Mouse (Mus musculus) stomach, embryonic 14.5 days (tissue): ENCODE results near the gene Rilpl1. TPM values are rescaled to one million over a fixed set of nuclear protein-coding genes. Genes with fewer than 3 reads are reported as not detected.

Source experiments
- ATAC-seq: fragments of 200-750 bp; cut with Nextera tagmentation; 2 replicates; pipeline ENCODE4 v1.8.0; 2017; ENCODE audit warnings: low read depth, moderate TSS enrichment; ENCODE audit not compliant: insufficient number of reproducible peaks, insufficient read depth, low FRiP score
- H3K27ac ChIP-seq: fragments of 300-500 bp; sonication (generic); 2 replicates; pipeline ENCODE4 v1.5.1; 2014; ENCODE audit warnings: mild to moderate bottlenecking, low read length, moderate library complexity, mixed read lengths
- H3K27me3 ChIP-seq: fragments of 300-500 bp; sonication (generic); 2 replicates; pipeline ENCODE4 v1.6.1; 2014; ENCODE audit warnings: low read length, control low read depth, mixed read lengths; ENCODE audit not compliant: control insufficient read depth, insufficient read depth
- H3K36me3 ChIP-seq: fragments of 300-500 bp; sonication (generic); 2 replicates; pipeline ENCODE4 v1.6.1; 2014; ENCODE audit warnings: mild to moderate bottlenecking, control low read depth, low read length, moderate library complexity, mixed read lengths; ENCODE audit not compliant: control insufficient read depth, insufficient read depth
- H3K4me1 ChIP-seq: fragments of 300-500 bp; sonication (generic); 2 replicates; pipeline ENCODE4 v1.6.1; 2014; ENCODE audit warnings: low read length, control low read depth, mixed read lengths; ENCODE audit not compliant: control insufficient read depth, insufficient read depth
- H3K4me2 ChIP-seq: fragments of 300-500 bp; sonication (generic); replicated peaks from 2 replicates; pipeline ENCODE4 v1.6.1; 2014; ENCODE audit warnings: low read depth, low read length, control low read depth
- H3K4me3 ChIP-seq: fragments of 300-500 bp; sonication (generic); 2 replicates; pipeline ENCODE4 v1.5.1; 2014; ENCODE audit warnings: low read depth, low read length, control low read depth
- H3K9ac ChIP-seq: fragments of 300-500 bp; sonication (generic); replicated peaks from 2 replicates; pipeline ENCODE4 v1.6.1; 2014; ENCODE audit warnings: low read depth, mild to moderate bottlenecking, control low read depth, low read length, moderate library complexity, mixed read lengths
- H3K9me3 ChIP-seq: fragments of 300-500 bp; sonication (generic); 2 replicates; pipeline ENCODE4 v1.6.1; 2016; ENCODE audit warnings: low read depth, low read length, control low read depth; ENCODE audit not compliant: control insufficient read depth
- WGBS: fragments of 180-500 bp; shearing (Covaris S2); extraction: QIAGEN DNeasy Blood & Tissue Kit; methylation state at CpG from one replicate; pipeline ENCODE4 v1.1.7; 2014; 5-methylcytosine and 5-hydroxymethylcytosine counted together
- polyA plus RNA-seq: library from polyadenylated mRNA; unstranded; fragments of >200 nt; fragmentation: Nextera tagmentation; extraction: Ambion mirVana; gene quantifications from 2 replicates; pipeline ENCODE4 v1.2.1, GENCODE M21; 2014

The Rilpl1 gene
- polyA plus RNA-seq, 1 experiment from 2014 or later: 16.8 TPM

GRCm38 (mm10) chr5:124496614-124497514 is 34.3 kb downstream of the Rilpl1 start:
- Histone ChIP-seq H3K9me3 (no peaks in the 10 kb centered on the region), H3K4me3 (no peak overlapping the region), H3K4me2 (no peak overlapping the region), H3K27me3 (no peaks in the 10 kb centered on the region), H3K27ac (peak overlapping the region; percentile 58), H3K4me1 (no peaks in the 10 kb centered on the region), H3K36me3 (peaks cover 41% of the 10 kb centered on the region), H3K9ac (no peak overlapping the region)
- 54% methylated on average over 15 of the region's 15 CpGs for WGBS
- ATAC-seq: peak; percentile 44; the same call in 1 of the 2 replicates

DNA sequence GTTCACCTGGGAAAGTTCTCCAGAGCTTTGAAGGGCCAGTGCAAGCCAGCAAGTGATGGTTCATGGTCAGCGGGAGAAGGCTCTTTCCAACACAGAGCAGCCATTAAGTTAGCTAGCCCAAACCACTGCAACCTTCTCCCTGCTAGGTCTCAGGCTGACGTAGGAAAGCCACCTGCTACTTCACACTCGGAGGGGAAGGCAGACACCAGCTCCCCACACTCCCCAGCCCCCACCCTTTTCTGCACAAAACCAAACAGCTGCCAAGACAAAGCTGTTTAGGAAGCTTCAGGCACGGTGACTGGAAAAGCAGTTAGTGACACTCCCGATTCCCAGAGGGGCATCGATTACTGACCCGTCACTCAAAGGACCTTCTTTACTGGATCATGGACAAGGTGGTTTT is 35.6 kb downstream of the Rilpl1 start:
- Histone ChIP-seq H3K27me3 (no peaks in the 10 kb centered on the region), H3K36me3 (peaks cover 40% of the 10 kb centered on the region), H3K9me3 (no peaks in the 10 kb centered on the region), H3K9ac (no peak overlapping the region), H3K4me3 (no peak overlapping the region), H3K4me2 (no peak overlapping the region), H3K4me1 (no peaks in the 10 kb centered on the region), H3K27ac (no peak overlapping the region)
- WGBS: 67% methylated on average over 7 of the region's 7 CpGs
- ATAC-seq: no peak

GRCm38 (mm10) chr5:124493455-124493854 is 37.7 kb downstream of the Rilpl1 start:
- no peaks in the 10 kb centered on the region for H3K9me3 ChIP-seq
- H3K9ac ChIP-seq: no peak overlapping the region
- no peak for ATAC-seq
- no peak overlapping the region for H3K27ac ChIP-seq
- H3K4me3 ChIP-seq: no peak overlapping the region
- peaks cover 38% of the 10 kb centered on the region for H3K36me3 ChIP-seq
- no peaks in the 10 kb centered on the region for H3K4me1 ChIP-seq
- H3K4me2 ChIP-seq: no peak overlapping the region
- no peaks in the 10 kb centered on the region for H3K27me3 ChIP-seq
- WGBS: 83% methylated on average over 11 of the region's 11 CpGs

DNA sequence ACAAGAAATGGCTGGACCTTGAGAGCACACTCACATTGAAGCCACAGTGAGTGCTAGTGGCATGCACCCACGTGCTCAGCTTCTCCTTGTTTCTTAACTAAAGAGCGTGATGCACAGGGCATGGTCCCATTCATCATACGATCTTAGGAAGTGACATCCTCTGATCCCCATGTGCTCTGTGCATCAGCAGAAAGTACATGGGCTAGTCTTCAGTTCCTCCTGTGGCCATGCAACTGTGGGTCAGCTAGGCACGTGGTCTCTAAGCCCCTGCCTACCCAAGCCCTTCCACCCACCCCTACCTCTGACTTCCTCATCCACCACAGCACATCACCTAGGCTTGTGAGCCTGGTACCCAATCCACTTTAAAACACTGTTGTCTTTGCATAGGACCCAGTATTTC is 38.6 kb downstream of the Rilpl1 start:
- Histone ChIP-seq H3K27me3 (no peaks in the 10 kb centered on the region), H3K4me1 (no peaks in the 10 kb centered on the region), H3K9ac (no peak overlapping the region), H3K27ac (no peak overlapping the region), H3K4me2 (no peak overlapping the region), H3K9me3 (no peaks in the 10 kb centered on the region), H3K4me3 (no peak overlapping the region), H3K36me3 (peaks cover 38% of the 10 kb centered on the region)
- 81% methylated on average over 4 of the region's 4 CpGs for WGBS
- ATAC-seq: no peak

- no peak for ATAC-seq
Measured at GRCm38 (mm10) chr5:124491732-124492131, 39.5 kb downstream of the Rilpl1 start.

DNA sequence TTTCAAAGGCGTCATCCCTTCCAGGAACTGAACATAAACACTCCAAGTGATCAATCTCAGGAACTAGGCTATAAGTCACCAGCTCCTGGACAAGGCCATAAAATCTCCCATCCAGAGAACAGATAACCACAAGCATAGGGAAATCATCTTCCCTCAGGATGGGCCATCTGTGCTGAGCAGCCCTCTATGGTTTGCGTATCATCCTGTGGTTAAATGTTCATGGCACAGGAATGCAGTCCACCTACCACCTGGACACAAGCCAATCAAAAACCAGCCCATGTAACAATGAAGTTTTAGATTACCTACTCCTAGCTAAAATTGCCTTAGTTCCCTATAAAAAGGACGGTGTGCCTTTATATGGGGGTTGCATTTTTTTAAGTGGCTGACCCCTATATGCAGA is 42.3 kb downstream of the Rilpl1 start:
- no peak overlapping the region for H3K4me2 ChIP-seq

More at GRCm38 (mm10) chr5:124491732-124492131, 39.5 kb downstream of the Rilpl1 start:
- Histone ChIP-seq H3K27me3 (no peaks in the 10 kb centered on the region), H3K9ac (no peak overlapping the region), H3K4me3 (no peak overlapping the region), H3K4me1 (no peaks in the 10 kb centered on the region), H3K36me3 (peaks cover 38% of the 10 kb centered on the region), H3K9me3 (no peaks in the 10 kb centered on the region), H3K4me2 (no peak overlapping the region), H3K27ac (peak overlapping the region; percentile 58; the same call in 1 of the 2 replicates)
- WGBS: 37% methylated on average over 4 of the region's 4 CpGs

DNA sequence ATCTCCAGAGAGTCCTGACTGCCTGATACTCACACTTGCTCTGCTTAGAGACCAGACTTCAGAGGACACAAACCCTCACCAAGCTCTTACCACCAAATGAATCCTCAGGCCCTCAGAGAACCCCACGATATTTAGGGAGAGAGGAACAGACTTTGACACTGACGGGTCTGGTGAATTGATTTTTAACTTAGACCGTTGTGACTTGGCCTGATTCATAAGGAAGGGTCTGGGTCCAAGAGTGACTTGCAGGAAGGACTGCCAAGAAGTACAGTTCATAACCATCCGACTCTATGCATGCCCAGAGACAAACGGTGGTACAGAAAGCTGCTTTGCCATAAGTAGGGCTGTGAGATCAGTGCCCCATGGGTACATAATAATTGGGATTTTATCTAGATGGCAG is 45.5 kb downstream of the Rilpl1 start:
- Histone ChIP-seq H3K4me2 (no peak overlapping the region), H3K27me3 (no peaks in the 10 kb centered on the region), H3K4me3 (no peak overlapping the region), H3K4me1 (peaks cover 3% of the 10 kb centered on the region; the same call in 1 of the 2 replicates), H3K9me3 (no peaks in the 10 kb centered on the region), H3K27ac (no peak overlapping the region), H3K36me3 (peaks cover 1% of the 10 kb centered on the region; the same call in 1 of the 2 replicates), H3K9ac (no peak overlapping the region)
- 87% methylated on average over 5 of the region's 5 CpGs for whole genome bisulfite sequencing
- ATAC-seq: no peak

More for the DNA sequence above, 42.3 kb downstream of the Rilpl1 start:
- Histone ChIP-seq H3K27me3 (no peaks in the 10 kb centered on the region), H3K36me3 (peaks cover 27% of the 10 kb centered on the region), H3K9me3 (no peaks in the 10 kb centered on the region), H3K4me3 (no peak overlapping the region), H3K27ac (no peak overlapping the region), H3K4me1 (peaks cover 3% of the 10 kb centered on the region; the same call in 1 of the 2 replicates), H3K9ac (no peak overlapping the region)
- WGBS: 76% methylated on average over 3 of the region's 3 CpGs
- no peak for ATAC-seq

GRCm38 (mm10) chr5:124483655-124484396 is 47.4 kb downstream of the Rilpl1 start:
- ATAC-seq: peak; percentile 44; the same call in 1 of the 2 replicates
- Histone ChIP-seq H3K27me3 (no peaks in the 10 kb centered on the region), H3K4me3 (peak overlapping the region; percentile 68), H3K4me1 (peaks cover 4% of the 10 kb centered on the region; the same call in 1 of the 2 replicates), H3K9me3 (no peaks in the 10 kb centered on the region), H3K4me2 (peak overlapping the region; percentile 64), H3K36me3 (no peaks in the 10 kb centered on the region; the same call in 1 of the 2 replicates), H3K27ac (peak overlapping the region; percentile 100), H3K9ac (peak overlapping the region; percentile 81)
- WGBS: 6% methylated on average over 15 of the region's 15 CpGs
